Mouse (Mus musculus) cerebellum, adult 2 months (tissue): ENCODE data around the gene Pprc1. TPM values are rescaled to one million over a fixed set of nuclear protein-coding genes. Genes with fewer than 3 reads are reported as not detected.

Experiments used
- DNase-seq, 2 experiments: peaks; one replicate each; pipeline ENCODE4 v3.0.0; 2021
- H3K27ac ChIP-seq: fragments of 200-500 bp; 2 replicates; pipeline ENCODE4 v1.5.1; 2012; ENCODE audit warnings: low read length, control low read depth, inconsistent platforms; ENCODE audit not compliant: insufficient read depth
- H3K27me3 ChIP-seq: fragments of 200-500 bp; 2 replicates; pipeline ENCODE4 v1.6.1; 2012; ENCODE audit warnings: inconsistent platforms, mild to moderate bottlenecking, low read length, moderate library complexity; ENCODE audit not compliant: control insufficient read depth, insufficient read depth
- H3K4me1 ChIP-seq: fragments of 200-500 bp; 2 replicates; pipeline ENCODE4 v1.6.1; 2011; ENCODE audit warnings: low read length; ENCODE audit not compliant: control insufficient read depth, insufficient read depth
- H3K4me3 ChIP-seq: fragments of 200-500 bp; replicated peaks from 2 replicates; pipeline ENCODE3; 2011; ENCODE audit warnings: mild to moderate bottlenecking, low read depth, low read length, control low read depth; ENCODE audit not compliant: insufficient read depth
- CTCF ChIP-seq: fragments of 200-500 bp; IDR thresholded peaks from 2 replicates; pipeline ENCODE4 v1.5.1; 2011; ENCODE audit warnings: low read depth, mild to moderate bottlenecking, control low read depth, low read length, moderate library complexity, borderline replicate concordance; ENCODE audit not compliant: insufficient read depth
- POLR2A ChIP-seq: fragments of 200-500 bp; IDR thresholded peaks from 2 replicates; pipeline ENCODE4 v1.6.1; 2011; ENCODE audit warnings: low read length, control low read depth, borderline replicate concordance; ENCODE audit not compliant: insufficient read depth
- WGBS: fragments of 180-500 bp; shearing (Covaris S2); methylation state at CpG from one replicate; pipeline ENCODE4 v1.1.7; 2018; 5-methylcytosine and 5-hydroxymethylcytosine counted together
- polyA plus RNA-seq: library from polyadenylated mRNA; depleted of rRNA; stranded (reverse); fragments of >200 nt; gene quantifications from 2 replicates; pipeline ENCODE4 v1.2.3, GENCODE M21; 2012; rRNA removed

Pprc1 gene
- polyA plus RNA-seq, 1 experiment = 18.1 TPM

GRCm38 (mm10) chr19:46099561-46099960 is 54.9 kb downstream of the Pprc1 start:
- H3K27ac ChIP-seq = no peak overlapping the region
- no peak for TF ChIP-seq POLR2A
- TF ChIP-seq CTCF = no peak
- no peaks in the 10 kb centered on the region for H3K27me3 ChIP-seq
- H3K4me3 ChIP-seq = no peak overlapping the region
- DNase-seq = no peak
- no peaks in the 10 kb centered on the region for H3K4me1 ChIP-seq
- 91% methylated on average over 3 of the region's 3 CpGs for WGBS

- no peak for DNase-seq
- H3K27me3 ChIP-seq = no peaks in the 10 kb centered on the region
- H3K27ac ChIP-seq = no peak overlapping the region
- 62% methylated on average over 6 of the region's 6 CpGs for WGBS
- H3K4me3 ChIP-seq = no peak overlapping the region
- no peaks in the 10 kb centered on the region for H3K4me1 ChIP-seq
- TF ChIP-seq POLR2A (no peak), CTCF (no peak)
Observed at GRCm38 (mm10) chr19:46103437-46104186, 58.9 kb downstream of the Pprc1 start.

- H3K27me3 ChIP-seq = no peaks in the 10 kb centered on the region
- H3K4me1 ChIP-seq = no peaks in the 10 kb centered on the region
- no peak for DNase-seq
- no peak for TF ChIP-seq POLR2A
- no peak for TF ChIP-seq CTCF
- no peak overlapping the region for H3K4me3 ChIP-seq
- WGBS = 61% methylated on average over 2 of the region's 2 CpGs
- no peak overlapping the region for H3K27ac ChIP-seq
Observed at GRCm38 (mm10) chr19:46104187-46104557, 59.5 kb downstream of the Pprc1 start.

- no peak for TF ChIP-seq CTCF
- TF ChIP-seq POLR2A = no peak
- DNase-seq = no peak
- no peaks in the 10 kb centered on the region for H3K4me1 ChIP-seq
- no peaks in the 10 kb centered on the region for H3K27me3 ChIP-seq
- no peak overlapping the region for H3K27ac ChIP-seq
- no peak overlapping the region for H3K4me3 ChIP-seq
- 75% methylated on average over 2 of the region's 2 CpGs for WGBS
Observed at GRCm38 (mm10) chr19:46110214-46110613, 65.5 kb downstream of the Pprc1 start.

GRCm38 (mm10) chr19:46110781-46111180 is 66.1 kb downstream of the Pprc1 start:
- Histone ChIP-seq H3K27ac (no peak overlapping the region), H3K4me3 (no peak overlapping the region), H3K27me3 (no peaks in the 10 kb centered on the region), H3K4me1 (no peaks in the 10 kb centered on the region)
- TF ChIP-seq CTCF = no peak
- no peak for TF ChIP-seq POLR2A
- no peak for DNase-seq
- WGBS = 86% methylated on average over 5 of the region's 5 CpGs

- H3K4me1 ChIP-seq = no peaks in the 10 kb centered on the region
- H3K27me3 ChIP-seq = no peaks in the 10 kb centered on the region
- WGBS = 53% methylated on average over 4 of the region's 4 CpGs
- no peak for TF ChIP-seq POLR2A
- no peak for TF ChIP-seq CTCF
- H3K27ac ChIP-seq = no peak overlapping the region
- DNase-seq = no peak
- no peak overlapping the region for H3K4me3 ChIP-seq
Observed at GRCm38 (mm10) chr19:46114617-46115016, 69.9 kb downstream of the Pprc1 start.

GRCm38 (mm10) chr19:46119458-46119857 is 74.8 kb downstream of the Pprc1 start:
- no peak for TF ChIP-seq POLR2A
- TF ChIP-seq CTCF = no peak
- no peak for DNase-seq
- no peaks in the 10 kb centered on the region for H3K27me3 ChIP-seq
- no peaks in the 10 kb centered on the region for H3K4me1 ChIP-seq
- WGBS = 95% methylated on average over 3 of the region's 3 CpGs
- H3K4me3 ChIP-seq = no peak overlapping the region
- no peak overlapping the region for H3K27ac ChIP-seq

GRCm38 (mm10) chr19:46120872-46121271 is 76.2 kb downstream of the Pprc1 start:
- 79% methylated on average over 6 of the region's 6 CpGs for WGBS
- TF ChIP-seq CTCF = no peak
- TF ChIP-seq POLR2A = no peak
- Histone ChIP-seq H3K4me3 (no peak overlapping the region), H3K27ac (no peak overlapping the region), H3K4me1 (no peaks in the 10 kb centered on the region), H3K27me3 (no peaks in the 10 kb centered on the region)
- no peak for DNase-seq

Other genes starting within 250 kb of the Pprc1 start
- gene Kcnip2, start 228.8 kb upstream of the Pprc1 start, polyA plus RNA-seq = 9.5 and 10.8 TPM in 2 replicates
- 17.7 and 18.2 TPM in 2 replicates for gene Armh3, start 46.4 kb upstream of the Pprc1 start, polyA plus RNA-seq
- 7.2 and 8.4 TPM in 2 replicates for gene Hps6, start 41.4 kb upstream of the Pprc1 start, polyA plus RNA-seq
- 159 and 169 TPM in 2 replicates for gene Ldb1, start 328 bp downstream of the Pprc1 start, polyA plus RNA-seq
- gene Nolc1, start 31.0 kb downstream of the Pprc1 start, polyA plus RNA-seq = 38.8 and 38.9 TPM in 2 replicates
- gene Elovl3, start 87.0 kb downstream of the Pprc1 start, polyA plus RNA-seq = not detected in 2 replicates
- 0.14 and 0.31 TPM in 2 replicates for gene Pitx3, start 103.4 kb downstream of the Pprc1 start, polyA plus RNA-seq
- gene Gbf1, start 107.6 kb downstream of the Pprc1 start, polyA plus RNA-seq = 85.3 and 91.0 TPM in 2 replicates